Mouse (Mus musculus): Measurements from ENCODE around the gene Ndel1. TPM values are rescaled to one million over a fixed set of nuclear protein-coding genes. Genes with fewer than 3 reads are reported as not detected.

Gene Ndel1
- polyA plus RNA-seq, 1 experiment from 2014 or later, result 73.5 TPM

GRCm38 (mm10) chr11:68862260-68862659 is 9.4 kb downstream of the Ndel1 start:
- Histone ChIP-seq H3K9ac (ENCODE audit: low read length) (no peak overlapping the region), H3K4me2 (ENCODE audit: low read depth, low read length) (no peak overlapping the region), H3K4me1 (replicated peaks; ENCODE audit: control insufficient read depth, insufficient read depth, low read length) (peaks cover 17% of the 10 kb centered on the region), H3K4me3 (ENCODE audit: low read length) (no peak overlapping the region), H3K9me3 (ENCODE audit: control insufficient read depth, low read length) (no peaks in the 10 kb centered on the region), H3K27me3 (ENCODE audit: control insufficient read depth, insufficient read depth, low read depth, low read length) (no peaks in the 10 kb centered on the region), H3K36me3 (ENCODE audit: control insufficient read depth, insufficient read depth, low read length) (no peaks in the 10 kb centered on the region), H3K27ac (ENCODE audit: low read length) (no peak overlapping the region)
- ATAC-seq (ENCODE audit: low read depth), result no peak
- WGBS, result 53% methylated on average over 2 of the region's 2 CpGs

- 64% methylated on average over 8 of the region's 8 CpGs for WGBS
- no peak overlapping the region for H3K4me2 ChIP-seq (ENCODE audit: low read depth, low read length)
- no peaks in the 10 kb centered on the region for H3K27me3 ChIP-seq (ENCODE audit: control insufficient read depth, insufficient read depth, low read depth, low read length)
- H3K9ac ChIP-seq (ENCODE audit: low read length), result no peak overlapping the region
- no peak overlapping the region for H3K4me3 ChIP-seq (ENCODE audit: low read length)
- no peak overlapping the region for H3K27ac ChIP-seq (ENCODE audit: low read length)
- no peaks in the 10 kb centered on the region for H3K9me3 ChIP-seq (ENCODE audit: control insufficient read depth, low read length)
- ATAC-seq (ENCODE audit: low read depth), result no peak
- peaks cover 14% of the 10 kb centered on the region for H3K4me1 ChIP-seq (replicated peaks; ENCODE audit: control insufficient read depth, insufficient read depth, low read length)
- no peaks in the 10 kb centered on the region for H3K36me3 ChIP-seq (ENCODE audit: control insufficient read depth, insufficient read depth, low read length)
Observed at GRCm38 (mm10) chr11:68859943-68860593, 11.6 kb downstream of the Ndel1 start.

GRCm38 (mm10) chr11:68857329-68857728 is 14.3 kb downstream of the Ndel1 start:
- no peaks in the 10 kb centered on the region for H3K9me3 ChIP-seq (ENCODE audit: control insufficient read depth, low read length)
- H3K9ac ChIP-seq (ENCODE audit: low read length), result no peak overlapping the region
- no peak overlapping the region for H3K27ac ChIP-seq (ENCODE audit: low read length)
- no peaks in the 10 kb centered on the region for H3K27me3 ChIP-seq (ENCODE audit: control insufficient read depth, insufficient read depth, low read depth, low read length)
- H3K4me2 ChIP-seq (ENCODE audit: low read depth, low read length), result no peak overlapping the region
- no peaks in the 10 kb centered on the region for H3K36me3 ChIP-seq (ENCODE audit: control insufficient read depth, insufficient read depth, low read length)
- no peak for ATAC-seq (ENCODE audit: low read depth)
- H3K4me3 ChIP-seq (ENCODE audit: low read length), result no peak overlapping the region
- H3K4me1 ChIP-seq (replicated peaks; ENCODE audit: control insufficient read depth, insufficient read depth, low read length), result peaks cover 8% of the 10 kb centered on the region
- WGBS, result 85% methylated on average over 3 of the region's 3 CpGs

GRCm38 (mm10) chr11:68854621-68855020 is 17.0 kb downstream of the Ndel1 start:
- no peaks in the 10 kb centered on the region for H3K36me3 ChIP-seq (ENCODE audit: control insufficient read depth, insufficient read depth, low read length)
- no peak overlapping the region for H3K4me3 ChIP-seq (ENCODE audit: low read length)
- H3K4me1 ChIP-seq (replicated peaks; ENCODE audit: control insufficient read depth, insufficient read depth, low read length), result peaks cover 23% of the 10 kb centered on the region
- H3K9me3 ChIP-seq (ENCODE audit: control insufficient read depth, low read length), result no peaks in the 10 kb centered on the region
- no peak overlapping the region for H3K9ac ChIP-seq (ENCODE audit: low read length)
- ATAC-seq (ENCODE audit: low read depth), result no peak
- 81% methylated on average over 3 of the region's 3 CpGs for WGBS
- H3K27me3 ChIP-seq (ENCODE audit: control insufficient read depth, insufficient read depth, low read depth, low read length), result no peaks in the 10 kb centered on the region
- H3K4me2 ChIP-seq (ENCODE audit: low read depth, low read length), result no peak overlapping the region
- 0 out of 2 replicates have a peak overlapping the region, but pooled peaks have one; percentile 40 for H3K27ac ChIP-seq (ENCODE audit: low read length)

- Histone ChIP-seq H3K4me3 (ENCODE audit: low read length) (peak overlapping the region; percentile 98), H3K9me3 (ENCODE audit: control insufficient read depth, low read length) (no peaks in the 10 kb centered on the region), H3K4me1 (replicated peaks; ENCODE audit: control insufficient read depth, insufficient read depth, low read length) (peaks cover 23% of the 10 kb centered on the region), H3K9ac (ENCODE audit: low read length) (peak overlapping the region; percentile 70), H3K27ac (ENCODE audit: low read length) (peak overlapping the region; percentile 86), H3K4me2 (ENCODE audit: low read depth, low read length) (peak overlapping the region; percentile 88), H3K27me3 (ENCODE audit: control insufficient read depth, insufficient read depth, low read depth, low read length) (no peaks in the 10 kb centered on the region), H3K36me3 (ENCODE audit: control insufficient read depth, insufficient read depth, low read length) (no peaks in the 10 kb centered on the region)
- 0 out of 2 replicates have a peak, but pooled peaks have one; percentile 6 for ATAC-seq (ENCODE audit: low read depth)
- WGBS, result 24% methylated on average over 14 of the region's 14 CpGs
Observed at GRCm38 (mm10) chr11:68853611-68854401, 17.9 kb downstream of the Ndel1 start.

- peak overlapping the region; percentile 88 for H3K4me2 ChIP-seq (ENCODE audit: low read depth, low read length)
Observed at GRCm38 (mm10) chr11:68852932-68853409, 18.7 kb downstream of the Ndel1 start.

GRCm38 (mm10) chr11:68852486-68852901 is 19.2 kb downstream of the Ndel1 start:
- peak; percentile 70 for ATAC-seq (ENCODE audit: low read depth)
- H3K4me3 ChIP-seq (ENCODE audit: low read length), result peak overlapping the region; percentile 98
- peak overlapping the region; percentile 99 for H3K27ac ChIP-seq (ENCODE audit: low read length)
- no peaks in the 10 kb centered on the region for H3K27me3 ChIP-seq (ENCODE audit: control insufficient read depth, insufficient read depth, low read depth, low read length)
- H3K4me1 ChIP-seq (replicated peaks; ENCODE audit: control insufficient read depth, insufficient read depth, low read length), result peaks cover 23% of the 10 kb centered on the region
- peak overlapping the region; percentile 80 for H3K4me2 ChIP-seq (ENCODE audit: low read depth, low read length)
- no peaks in the 10 kb centered on the region for H3K36me3 ChIP-seq (ENCODE audit: control insufficient read depth, insufficient read depth, low read length)
- no peaks in the 10 kb centered on the region for H3K9me3 ChIP-seq (ENCODE audit: control insufficient read depth, low read length)
- peak overlapping the region; percentile 99 for H3K9ac ChIP-seq (ENCODE audit: low read length)
- 0% methylated on average over 36 of the region's 36 CpGs for WGBS

More at GRCm38 (mm10) chr11:68852932-68853409, 18.7 kb downstream of the Ndel1 start:
- peak overlapping the region; percentile 99 for H3K27ac ChIP-seq (ENCODE audit: low read length)
- H3K4me1 ChIP-seq (replicated peaks; ENCODE audit: control insufficient read depth, insufficient read depth, low read length), result peaks cover 23% of the 10 kb centered on the region
- no peaks in the 10 kb centered on the region for H3K36me3 ChIP-seq (ENCODE audit: control insufficient read depth, insufficient read depth, low read length)
- whole genome bisulfite sequencing, result under 1% methylated on average over 42 of the region's 42 CpGs
- peak overlapping the region; percentile 99 for H3K9ac ChIP-seq (ENCODE audit: low read length)
- no peaks in the 10 kb centered on the region for H3K9me3 ChIP-seq (ENCODE audit: control insufficient read depth, low read length)
- H3K27me3 ChIP-seq (ENCODE audit: control insufficient read depth, insufficient read depth, low read depth, low read length), result no peaks in the 10 kb centered on the region
- peak; percentile 99 for ATAC-seq (ENCODE audit: low read depth)
- peak overlapping the region; percentile 98 for H3K4me3 ChIP-seq (ENCODE audit: low read length)

- no peak for ATAC-seq (ENCODE audit: low read depth)
- no peaks in the 10 kb centered on the region for H3K36me3 ChIP-seq (ENCODE audit: control insufficient read depth, insufficient read depth, low read length)
- H3K27ac ChIP-seq (ENCODE audit: low read length), result peak overlapping the region; percentile 99
- no peaks in the 10 kb centered on the region for H3K27me3 ChIP-seq (ENCODE audit: control insufficient read depth, insufficient read depth, low read depth, low read length)
- H3K4me2 ChIP-seq (ENCODE audit: low read depth, low read length), result peak overlapping the region; percentile 80
- H3K4me3 ChIP-seq (ENCODE audit: low read length), result peak overlapping the region; percentile 98
- WGBS, result under 1% methylated on average over 13 of the region's 13 CpGs
- H3K4me1 ChIP-seq (replicated peaks; ENCODE audit: control insufficient read depth, insufficient read depth, low read length), result peaks cover 23% of the 10 kb centered on the region
- peak overlapping the region; percentile 99 for H3K9ac ChIP-seq (ENCODE audit: low read length)
- H3K9me3 ChIP-seq (ENCODE audit: control insufficient read depth, low read length), result no peaks in the 10 kb centered on the region
Observed at GRCm38 (mm10) chr11:68851644-68852485, 19.8 kb downstream of the Ndel1 start.
